In genomic region chr10:68446797-68447125, GRCm38 (mm10) we compare ENCODE assay signal across 8 mouse cellular contexts.
DNase-seq lines count a peak whose midpoint lies in the region; ATAC-seq lines count a peak whose summit lies in the region.
"Had no signal": no experiment of that assay in that cellular context is flagged by ENCODE, and none has a peak within 500 bp of the region (broad histone marks: within the 10 kb centered on the region; RNA-seq: fewer than 3 reads in every experiment).

No protein-coding gene starts in this region.

- WGBS in embryonic facial prominence, embryonic 15.5 days = 33% methylated on average over 5 of the region's 5 CpGs
- WGBS in midbrain, embryonic 11.5 days = 59% methylated on average over 5 of the region's 5 CpGs
- 68% methylated on average over 5 of the region's 5 CpGs for WGBS in forebrain, embryonic 13.5 days

- H3K4me1 ChIP-seq in embryonic facial prominence, embryonic 15.5 days = peaks cover 26% of the 10 kb centered on the region
- H3K4me1 ChIP-seq in midbrain, embryonic 11.5 days (ENCODE audit: control insufficient read depth, insufficient read depth, low read length) = peaks cover 3% of the 10 kb centered on the region; the same call in 1 of the 2 replicates
- H3K4me1 ChIP-seq in forebrain, embryonic 13.5 days = peaks cover 9% of the 10 kb centered on the region; the same call in 1 of the 2 replicates

- no peaks in the 10 kb centered on the region for H3K9me3 ChIP-seq in embryonic facial prominence, embryonic 15.5 days (replicated peaks)
- no peaks in the 10 kb centered on the region for H3K9me3 ChIP-seq in midbrain, embryonic 11.5 days (ENCODE audit: control insufficient read depth, low read length)
- H3K9me3 ChIP-seq in forebrain, embryonic 13.5 days (replicated peaks) = no peaks in the 10 kb centered on the region

- H3K9ac ChIP-seq in embryonic facial prominence, embryonic 15.5 days = no peak overlapping the region
- H3K9ac ChIP-seq in midbrain, embryonic 11.5 days (ENCODE audit: low read length) = no peak overlapping the region
- H3K9ac ChIP-seq in forebrain, embryonic 13.5 days = no peak overlapping the region

- H3K4me2 ChIP-seq in embryonic facial prominence, embryonic 15.5 days (replicated peaks) = no peak overlapping the region
- no peak overlapping the region for H3K4me2 ChIP-seq in midbrain, embryonic 11.5 days
- no peak overlapping the region for H3K4me2 ChIP-seq in forebrain, embryonic 13.5 days

- peak overlapping the region; percentile 48 for H3K27ac ChIP-seq in embryonic facial prominence, embryonic 15.5 days (replicated peaks)
- no peak overlapping the region for H3K27ac ChIP-seq in midbrain, embryonic 11.5 days (ENCODE audit: low read depth, low read length)
- no peak overlapping the region for H3K27ac ChIP-seq in forebrain, embryonic 13.5 days
- H3K27ac ChIP-seq: macrophage had no signal

- no peaks in the 10 kb centered on the region for H3K27me3 ChIP-seq in embryonic facial prominence, embryonic 15.5 days
- H3K27me3 ChIP-seq in midbrain, embryonic 11.5 days (ENCODE audit: control insufficient read depth, insufficient read depth, low read length) = no peaks in the 10 kb centered on the region
- no peaks in the 10 kb centered on the region for H3K27me3 ChIP-seq in forebrain, embryonic 13.5 days

- H3K36me3 ChIP-seq in embryonic facial prominence, embryonic 15.5 days = no peaks in the 10 kb centered on the region
- H3K36me3 ChIP-seq in midbrain, embryonic 11.5 days (ENCODE audit: control insufficient read depth, insufficient read depth, low read length) = no peaks in the 10 kb centered on the region
- H3K36me3 ChIP-seq in forebrain, embryonic 13.5 days (ENCODE audit: poor library complexity, severe bottlenecking) = no peaks in the 10 kb centered on the region

- no peak for ATAC-seq in embryonic facial prominence, embryonic 15.5 days (ENCODE audit: insufficient number of reproducible peaks, low FRiP score, low TSS enrichment, low read depth)
- ATAC-seq in monocyte, adult 5-6 weeks (replicated peaks; ENCODE audit: insufficient number of reproducible peaks, low FRiP score, low TSS enrichment, poor library complexity, severe bottlenecking) = no peak
- no peak for ATAC-seq in midbrain, embryonic 11.5 days (ENCODE audit: low FRiP score)
- ATAC-seq in forebrain, embryonic 13.5 days = no peak

- DNase-seq in c-Kit-positive CD71-positive TER-119-positive erythroid progenitor cells, embryonic 14.5 days (ENCODE audit: low spot score) = peak; percentile 49
- peak; percentile 18 to 40 for DNase-seq in kidney, postnatal 4 days
- peak; percentile 35 for DNase-seq in lung, postnatal 36 days
- DNase-seq in midbrain, embryonic 11.5 days (ENCODE audit: low spot score, missing footprints) = no peak

- no peak overlapping the region for H3K4me3 ChIP-seq in embryonic facial prominence, embryonic 15.5 days (replicated peaks)
- H3K4me3 ChIP-seq in midbrain, embryonic 11.5 days (ENCODE audit: low read depth, low read length) = no peak overlapping the region
- no peak overlapping the region for H3K4me3 ChIP-seq in forebrain, embryonic 13.5 days
